Mouse (Mus musculus) embryonic fibroblast, embryonic 13.5 days (primary cell): Measurements from ENCODE around the gene Cacng2.

Experiments
- CTCF ChIP-seq: IDR thresholded peaks from 2 replicates; pipeline ENCODE4 v1.5.1; 2011; ENCODE audit warnings: mild to moderate bottlenecking, control low read depth, low read length, moderate library complexity, borderline replicate concordance; ENCODE audit not compliant: insufficient read depth
- POLR2A ChIP-seq: IDR thresholded peaks from 2 replicates; pipeline ENCODE4 v1.6.1; 2011; ENCODE audit warnings: low read depth, mild to moderate bottlenecking, control low read depth, low read length, moderate library complexity

DNA sequence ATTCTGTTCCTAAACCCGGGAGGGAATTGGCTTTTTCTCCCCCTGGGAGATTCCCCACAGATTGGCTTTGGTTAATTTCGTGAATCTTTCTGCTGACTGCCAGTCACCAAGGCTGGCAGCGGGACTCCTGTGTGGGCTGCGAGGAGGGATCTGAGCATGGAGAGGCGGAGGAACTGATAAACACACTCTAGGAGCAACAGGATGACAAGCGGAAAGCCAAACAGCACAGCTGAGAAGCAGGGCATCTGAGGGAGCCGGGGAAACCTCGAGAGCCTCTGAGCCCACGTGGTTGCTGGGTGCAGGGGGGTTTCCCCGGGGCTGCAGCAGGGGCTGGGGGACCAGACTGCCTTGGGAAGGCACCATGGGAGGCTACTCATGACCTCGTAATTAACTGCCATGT, 49.7 kb upstream of the Cacng2 start:
- TF ChIP-seq POLR2A (no peak), CTCF (no peak)
